Mouse (Mus musculus): Measurements from ENCODE around the gene St6galnac3. TPM values are rescaled to one million over a fixed set of nuclear protein-coding genes. Genes with fewer than 3 reads are reported as not detected.

St6galnac3 gene
- polyA plus RNA-seq, 1 experiment, result 16.7 TPM

- TF ChIP-seq CTCF (IDR thresholded peaks at IDR 0.05; ENCODE audit: extremely low read depth, insufficient read depth, low read length) (no peak), POLR2A (IDR thresholded peaks at IDR 0.05; ENCODE audit: extremely low read depth, insufficient read depth, low read length) (no peak)
- Histone ChIP-seq H3K27ac (ENCODE audit: insufficient read depth, low read length) (no peak overlapping the region), H3K4me3 (ENCODE audit: insufficient read depth, low read length) (no peak overlapping the region), H3K4me1 (ENCODE audit: control insufficient read depth, insufficient read depth, low read length) (no peaks in the 10 kb centered on the region)
Measured at GRCm38 (mm10) chr3:153751435-153751834, 26.5 kb upstream of the St6galnac3 start.

- Histone ChIP-seq H3K27ac (ENCODE audit: insufficient read depth, low read length) (no peak overlapping the region), H3K4me1 (ENCODE audit: control insufficient read depth, insufficient read depth, low read length) (no peaks in the 10 kb centered on the region), H3K4me3 (ENCODE audit: insufficient read depth, low read length) (no peak overlapping the region)
- TF ChIP-seq CTCF (IDR thresholded peaks at IDR 0.05; ENCODE audit: extremely low read depth, insufficient read depth, low read length) (no peak), POLR2A (IDR thresholded peaks at IDR 0.05; ENCODE audit: extremely low read depth, insufficient read depth, low read length) (no peak)
Measured at GRCm38 (mm10) chr3:153749359-153749758, 24.4 kb upstream of the St6galnac3 start.

DNA sequence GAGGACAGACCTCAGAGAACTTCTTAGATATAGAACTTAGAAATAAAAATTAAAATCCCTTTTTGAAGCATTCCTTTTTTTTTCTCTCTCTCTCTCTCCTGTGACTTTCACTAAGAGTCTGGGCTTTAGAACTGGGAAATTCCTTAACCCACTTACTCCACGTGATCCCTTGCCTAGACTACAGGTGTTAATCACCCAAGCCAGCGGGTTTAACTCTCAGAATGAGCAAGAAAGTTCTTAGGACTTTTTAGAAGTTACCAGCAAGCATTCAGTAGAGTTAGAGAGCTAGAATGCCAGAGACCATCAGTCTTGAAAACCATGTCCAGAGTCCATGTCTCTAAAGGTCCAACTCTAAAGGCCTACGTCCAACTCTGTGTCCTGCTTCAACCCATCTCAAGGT, 23.3 kb upstream of the St6galnac3 start:
- TF ChIP-seq CTCF (IDR thresholded peaks at IDR 0.05; ENCODE audit: extremely low read depth, insufficient read depth, low read length), result no peak
- TF ChIP-seq POLR2A (IDR thresholded peaks at IDR 0.05; ENCODE audit: extremely low read depth, insufficient read depth, low read length), result no peak
- Histone ChIP-seq H3K4me1 (ENCODE audit: control insufficient read depth, insufficient read depth, low read length) (no peaks in the 10 kb centered on the region), H3K27ac (ENCODE audit: insufficient read depth, low read length) (no peak overlapping the region), H3K4me3 (ENCODE audit: insufficient read depth, low read length) (no peak overlapping the region)

GRCm38 (mm10) chr3:153745099-153745498, 20.1 kb upstream of the St6galnac3 start:
- H3K4me3 ChIP-seq (ENCODE audit: insufficient read depth, low read length), result no peak overlapping the region
- no peak overlapping the region for H3K27ac ChIP-seq (ENCODE audit: insufficient read depth, low read length)
- H3K4me1 ChIP-seq (ENCODE audit: control insufficient read depth, insufficient read depth, low read length), result no peaks in the 10 kb centered on the region
- TF ChIP-seq CTCF (IDR thresholded peaks at IDR 0.05; ENCODE audit: extremely low read depth, insufficient read depth, low read length) (no peak), POLR2A (IDR thresholded peaks at IDR 0.05; ENCODE audit: extremely low read depth, insufficient read depth, low read length) (no peak)

DNA sequence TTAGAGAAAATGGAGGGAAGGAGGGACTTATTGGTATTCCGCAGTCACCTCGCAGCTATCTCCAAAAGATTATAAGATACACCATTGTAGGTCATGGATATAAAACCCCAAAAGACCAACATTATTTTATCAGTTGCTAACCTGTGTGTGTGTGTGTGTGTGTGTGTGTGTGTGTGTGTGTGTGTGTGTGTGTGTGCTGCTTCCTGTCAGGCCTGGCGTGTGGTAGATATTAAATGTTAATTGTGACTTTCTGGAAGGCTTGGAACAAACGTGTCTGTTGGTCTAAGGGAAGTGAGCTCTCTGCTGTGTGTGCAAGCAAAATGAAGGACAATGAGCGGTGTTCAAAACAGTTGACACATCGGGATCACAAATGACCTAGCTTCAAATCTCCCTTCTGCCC, 19.5 kb upstream of the St6galnac3 start:
- Histone ChIP-seq H3K27ac (ENCODE audit: insufficient read depth, low read length) (no peak overlapping the region), H3K4me1 (ENCODE audit: control insufficient read depth, insufficient read depth, low read length) (no peaks in the 10 kb centered on the region), H3K4me3 (ENCODE audit: insufficient read depth, low read length) (no peak overlapping the region)
- TF ChIP-seq POLR2A (IDR thresholded peaks at IDR 0.05; ENCODE audit: extremely low read depth, insufficient read depth, low read length) (no peak), CTCF (IDR thresholded peaks at IDR 0.05; ENCODE audit: extremely low read depth, insufficient read depth, low read length) (no peak)

DNA sequence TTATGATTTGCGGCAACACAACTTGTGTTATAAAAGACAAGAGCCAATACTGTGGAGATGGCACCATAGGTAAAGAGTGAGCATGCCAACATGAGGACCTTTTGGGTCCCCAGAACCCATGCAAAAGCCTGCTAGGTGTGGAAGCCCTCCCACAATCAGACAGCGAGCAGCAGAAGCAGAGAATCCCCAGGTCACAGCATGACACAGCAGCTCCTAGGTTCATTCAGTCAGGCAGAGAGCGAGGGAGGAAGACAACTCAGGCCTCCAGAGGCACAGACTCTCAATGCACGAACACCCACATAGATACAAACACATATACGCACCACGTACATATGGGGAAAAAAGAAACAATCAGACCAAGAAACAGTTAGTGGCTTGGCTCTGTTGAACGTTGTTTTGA, 16.8 kb upstream of the St6galnac3 start:
- Histone ChIP-seq H3K4me3 (ENCODE audit: insufficient read depth, low read length) (no peak overlapping the region), H3K4me1 (ENCODE audit: control insufficient read depth, insufficient read depth, low read length) (no peaks in the 10 kb centered on the region), H3K27ac (ENCODE audit: insufficient read depth, low read length) (no peak overlapping the region)
- TF ChIP-seq POLR2A (IDR thresholded peaks at IDR 0.05; ENCODE audit: extremely low read depth, insufficient read depth, low read length) (no peak), CTCF (IDR thresholded peaks at IDR 0.05; ENCODE audit: extremely low read depth, insufficient read depth, low read length) (no peak)

GRCm38 (mm10) chr3:153739351-153739750, 14.4 kb upstream of the St6galnac3 start:
- Histone ChIP-seq H3K4me3 (ENCODE audit: insufficient read depth, low read length) (no peak overlapping the region), H3K4me1 (ENCODE audit: control insufficient read depth, insufficient read depth, low read length) (no peaks in the 10 kb centered on the region), H3K27ac (ENCODE audit: insufficient read depth, low read length) (no peak overlapping the region)
- TF ChIP-seq POLR2A (IDR thresholded peaks at IDR 0.05; ENCODE audit: extremely low read depth, insufficient read depth, low read length), result no peak
- TF ChIP-seq CTCF (IDR thresholded peaks at IDR 0.05; ENCODE audit: extremely low read depth, insufficient read depth, low read length), result no peak

GRCm38 (mm10) chr3:153738421-153738820, 13.4 kb upstream of the St6galnac3 start:
- Histone ChIP-seq H3K4me3 (ENCODE audit: insufficient read depth, low read length) (no peak overlapping the region), H3K4me1 (ENCODE audit: control insufficient read depth, insufficient read depth, low read length) (no peaks in the 10 kb centered on the region), H3K27ac (ENCODE audit: insufficient read depth, low read length) (no peak overlapping the region)
- TF ChIP-seq POLR2A (IDR thresholded peaks at IDR 0.05; ENCODE audit: extremely low read depth, insufficient read depth, low read length) (no peak), CTCF (IDR thresholded peaks at IDR 0.05; ENCODE audit: extremely low read depth, insufficient read depth, low read length) (no peak)

GRCm38 (mm10) chr3:153736756-153737280, 11.8 kb upstream of the St6galnac3 start:
- Histone ChIP-seq H3K4me3 (ENCODE audit: insufficient read depth, low read length) (no peak overlapping the region), H3K27ac (ENCODE audit: insufficient read depth, low read length) (no peak overlapping the region), H3K4me1 (ENCODE audit: control insufficient read depth, insufficient read depth, low read length) (0 out of 2 replicates have a peak, but pooled peaks cover 2% of the 10 kb centered on the region)
- TF ChIP-seq POLR2A (IDR thresholded peaks at IDR 0.05; ENCODE audit: extremely low read depth, insufficient read depth, low read length) (no peak), CTCF (IDR thresholded peaks at IDR 0.05; ENCODE audit: extremely low read depth, insufficient read depth, low read length) (no peak)

DNA sequence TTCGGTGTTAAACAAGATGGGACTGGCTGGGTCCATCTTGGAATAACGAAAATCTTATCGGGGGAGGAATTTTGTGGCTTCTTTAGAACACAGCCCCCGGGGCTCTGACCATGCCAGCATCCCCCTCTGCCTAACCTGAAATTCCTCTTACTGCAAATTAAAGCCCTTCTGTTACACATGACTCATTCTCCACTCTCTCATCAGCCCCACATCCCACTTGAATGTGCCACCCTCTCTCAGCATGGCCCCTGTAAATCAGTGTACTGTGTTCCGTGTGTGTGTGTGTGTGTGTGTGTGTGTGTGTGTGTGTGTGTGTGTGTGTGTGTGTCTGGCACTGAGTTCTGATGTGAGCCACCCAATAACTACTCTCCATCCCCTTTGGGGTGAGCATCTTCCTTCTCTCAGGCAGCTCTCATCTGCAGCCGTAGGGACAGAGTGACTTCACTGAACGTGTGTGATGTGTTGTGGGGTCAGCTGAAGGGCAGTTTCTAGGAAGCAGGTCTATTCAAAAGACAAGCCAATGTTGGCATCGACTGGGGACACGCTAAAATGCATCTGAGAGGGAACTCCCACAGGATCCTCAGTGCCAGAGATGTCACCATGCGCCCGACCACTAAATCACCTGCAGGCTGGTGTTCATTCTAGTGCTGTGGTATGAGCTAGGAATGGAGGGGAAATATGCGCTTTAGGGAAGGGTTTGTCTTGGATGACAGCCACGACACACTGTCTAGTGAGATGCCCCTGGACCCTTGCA, 11.0 kb upstream of the St6galnac3 start:
- TF ChIP-seq POLR2A (IDR thresholded peaks at IDR 0.05; ENCODE audit: extremely low read depth, insufficient read depth, low read length), result no peak
- Histone ChIP-seq H3K27ac (ENCODE audit: insufficient read depth, low read length) (no peak overlapping the region), H3K4me3 (ENCODE audit: insufficient read depth, low read length) (no peak overlapping the region)

More for the DNA sequence above, 11.0 kb upstream of the St6galnac3 start:
- H3K4me1 ChIP-seq (ENCODE audit: control insufficient read depth, insufficient read depth, low read length), result 0 out of 2 replicates have a peak, but pooled peaks cover 2% of the 10 kb centered on the region
